In genomic region chr13:106947583-106947982, GRCm38 (mm10) we compare ENCODE assay signal across 7 mouse cellular contexts. TPM values are rescaled to one million over a fixed set of nuclear protein-coding genes. Genes with fewer than 3 reads are reported as not detected.
DNase-seq lines count a peak whose midpoint lies in the region; ATAC-seq and TF ChIP-seq lines count a peak whose summit lies in the region.

No protein-coding gene starts in this region.

- no peak for TF ChIP-seq EP300 in lung, postnatal 0 days (IDR thresholded peaks at IDR 0.05)

- H3K36me3 ChIP-seq in lung, postnatal 0 days (ENCODE audit: insufficient read depth, low read length): no peaks in the 10 kb centered on the region
- peaks cover 27% of the 10 kb centered on the region for H3K36me3 ChIP-seq in forebrain, embryonic 12.5 days (replicated peaks)
- H3K36me3 ChIP-seq in limb, embryonic 13.5 days: peaks cover 33% of the 10 kb centered on the region
- peaks cover 14% of the 10 kb centered on the region; the same call in 1 of the 2 replicates for H3K36me3 ChIP-seq in stomach, embryonic 14.5 days (ENCODE audit: control insufficient read depth, insufficient read depth, low read length)

- 3% methylated on average over 6 of the region's 6 CpGs for WGBS in lung, postnatal 0 days
- WGBS in forebrain, embryonic 12.5 days: 6% methylated on average over 6 of the region's 6 CpGs
- WGBS in limb, embryonic 13.5 days: 3% methylated on average over 6 of the region's 6 CpGs
- WGBS in stomach, embryonic 14.5 days: 2% methylated on average over 6 of the region's 6 CpGs

- ATAC-seq in lung, postnatal 0 days: no peak
- 0 out of 2 replicates have a peak, but pooled peaks have one; percentile 1 for ATAC-seq in forebrain, embryonic 12.5 days (ENCODE audit: low FRiP score)
- no peak for ATAC-seq in limb, embryonic 13.5 days (ENCODE audit: low FRiP score, low read depth)
- ATAC-seq in stomach, embryonic 14.5 days (ENCODE audit: insufficient number of reproducible peaks, insufficient read depth, low FRiP score, low read depth): no peak

- H3K9me3 ChIP-seq in lung, postnatal 0 days (ENCODE audit: low read length): no peaks in the 10 kb centered on the region
- H3K9me3 ChIP-seq in forebrain, embryonic 12.5 days: no peaks in the 10 kb centered on the region
- no peaks in the 10 kb centered on the region for H3K9me3 ChIP-seq in limb, embryonic 13.5 days
- no peaks in the 10 kb centered on the region for H3K9me3 ChIP-seq in stomach, embryonic 14.5 days (ENCODE audit: control insufficient read depth, low read depth, low read length)

- peak; percentile 6 for DNase-seq in lung, postnatal 0 days (ENCODE audit: low spot score)
- DNase-seq in lung, postnatal 4 days: no peak
- no peak for DNase-seq in thymus, adult 18-20 months
- no peak for DNase-seq in natural killer cell, adult 2 months (ENCODE audit: low spot score in 2 of 2)

- no peaks in the 10 kb centered on the region for H3K27me3 ChIP-seq in lung, postnatal 0 days (replicated peaks; ENCODE audit: insufficient read depth, low read length)
- no peaks in the 10 kb centered on the region for H3K27me3 ChIP-seq in forebrain, embryonic 12.5 days
- no peaks in the 10 kb centered on the region for H3K27me3 ChIP-seq in limb, embryonic 13.5 days
- no peaks in the 10 kb centered on the region for H3K27me3 ChIP-seq in stomach, embryonic 14.5 days (ENCODE audit: control insufficient read depth, insufficient read depth, low read length)

- TF ChIP-seq CTCF in lung, postnatal 0 days (IDR thresholded peaks at IDR 0.05): no peak

- 0 out of 2 replicates have a peak overlapping the region, but pooled peaks have one; percentile 82 for H3K27ac ChIP-seq in lung, postnatal 0 days (ENCODE audit: low read length)
- H3K27ac ChIP-seq in forebrain, embryonic 12.5 days: no peak overlapping the region
- no peak overlapping the region for H3K27ac ChIP-seq in limb, embryonic 13.5 days
- no peak overlapping the region for H3K27ac ChIP-seq in stomach, embryonic 14.5 days (ENCODE audit: low read length)

- H3K4me1 ChIP-seq in lung, postnatal 0 days (ENCODE audit: insufficient read depth, low read depth, low read length): no peaks in the 10 kb centered on the region
- H3K4me1 ChIP-seq in forebrain, embryonic 12.5 days: peaks cover 11% of the 10 kb centered on the region
- peaks cover 17% of the 10 kb centered on the region for H3K4me1 ChIP-seq in limb, embryonic 13.5 days
- H3K4me1 ChIP-seq in stomach, embryonic 14.5 days (ENCODE audit: control insufficient read depth, insufficient read depth, low read length): peaks cover 9% of the 10 kb centered on the region

- peak overlapping the region; percentile 91 for H3K9ac ChIP-seq in lung, postnatal 0 days (replicated peaks; ENCODE audit: low read depth)
- peak overlapping the region; percentile 86 for H3K9ac ChIP-seq in forebrain, embryonic 12.5 days
- H3K9ac ChIP-seq in limb, embryonic 13.5 days: peak overlapping the region; percentile 93
- H3K9ac ChIP-seq in stomach, embryonic 14.5 days (replicated peaks; ENCODE audit: low read depth, low read length): peak overlapping the region; percentile 71

- H3K4me3 ChIP-seq in lung, postnatal 0 days (ENCODE audit: low read depth, low read length): peak overlapping the region; percentile 93
- H3K4me3 ChIP-seq in forebrain, embryonic 12.5 days (replicated peaks): peak overlapping the region; percentile 93
- peak overlapping the region; percentile 90 for H3K4me3 ChIP-seq in limb, embryonic 13.5 days
- H3K4me3 ChIP-seq in stomach, embryonic 14.5 days (ENCODE audit: low read depth, low read length): peak overlapping the region; percentile 85

- peak overlapping the region; percentile 68 for H3K4me2 ChIP-seq in lung, postnatal 0 days (replicated peaks; ENCODE audit: low read depth, low read length)
- H3K4me2 ChIP-seq in forebrain, embryonic 12.5 days: peak overlapping the region; percentile 59
- peak overlapping the region; percentile 78 for H3K4me2 ChIP-seq in limb, embryonic 13.5 days (replicated peaks)
- peak overlapping the region; percentile 70 for H3K4me2 ChIP-seq in stomach, embryonic 14.5 days (replicated peaks; ENCODE audit: low read depth, low read length)

RNA-seq across cellular contexts. Expression of gene Dimt1, which starts 0.7 kb away (rescaled TPM):
- polyA plus RNA-seq in lung, postnatal 0 days (2015; fragmentation: Nextera tagmentation; extraction: Ambion mirVana): 14.6 and 18.5 TPM in 2 replicates
- polyA plus RNA-seq in forebrain, embryonic 12.5 days (2016; fragmentation: Nextera tagmentation; extraction: Ambion mirVana): 43.6 and 45.3 TPM in 2 replicates
- 52.0 and 53.9 TPM in 2 replicates for polyA plus RNA-seq in limb, embryonic 13.5 days (2015; fragmentation: Nextera tagmentation; extraction: Ambion mirVana)
- 52.3 and 55.9 TPM in 2 replicates for polyA plus RNA-seq in stomach, embryonic 14.5 days (2014; fragmentation: Nextera tagmentation; extraction: Ambion mirVana)

RNA-seq across cellular contexts. Expression of gene Ipo11, which starts 10.8 kb away (rescaled TPM):
- 21.6 and 25.3 TPM in 2 replicates for polyA plus RNA-seq in lung, postnatal 0 days (2015; fragmentation: Nextera tagmentation; extraction: Ambion mirVana)
- 67.0 and 74.1 TPM in 2 replicates for polyA plus RNA-seq in forebrain, embryonic 12.5 days (2016; fragmentation: Nextera tagmentation; extraction: Ambion mirVana)
- polyA plus RNA-seq in limb, embryonic 13.5 days (2015; fragmentation: Nextera tagmentation; extraction: Ambion mirVana): 44.8 and 46.3 TPM in 2 replicates
- 49.3 and 51.9 TPM in 2 replicates for polyA plus RNA-seq in stomach, embryonic 14.5 days (2014; fragmentation: Nextera tagmentation; extraction: Ambion mirVana)
